Mouse (Mus musculus) embryonic facial prominence, embryonic 12.5 days (tissue): ENCODE measurements around the gene Trir. TPM values are rescaled to one million over a fixed set of nuclear protein-coding genes. Genes with fewer than 3 reads are reported as not detected.

Experiments used
- ATAC-seq: fragments of 200-750 bp; cut with Nextera tagmentation; 2 replicates; pipeline ENCODE4 v1.8.0; 2017; ENCODE audit not compliant: insufficient number of reproducible peaks, insufficient read depth, low FRiP score, low TSS enrichment
- H3K27ac ChIP-seq: fragments of 300-500 bp; sonication (generic); 2 replicates; pipeline ENCODE4 v1.5.1; 2016; ENCODE audit warnings: mild to moderate bottlenecking
- H3K27me3 ChIP-seq: fragments of 300-500 bp; sonication (generic); 2 replicates; pipeline ENCODE4 v1.6.1; 2016; ENCODE audit warnings: mild to moderate bottlenecking, moderate library complexity
- H3K36me3 ChIP-seq: fragments of 300-500 bp; sonication (generic); 2 replicates; pipeline ENCODE4 v1.6.1; 2016; ENCODE audit warnings: mild to moderate bottlenecking
- H3K4me1 ChIP-seq: fragments of 300-500 bp; sonication (generic); 2 replicates; pipeline ENCODE4 v1.6.1; 2016
- H3K4me2 ChIP-seq: fragments of 300-500 bp; sonication (generic); replicated peaks from 2 replicates; pipeline ENCODE4 v1.6.1; 2016; ENCODE audit warnings: mild to moderate bottlenecking, moderate library complexity
- H3K4me3 ChIP-seq: fragments of 300-500 bp; sonication (generic); 2 replicates; pipeline ENCODE4 v1.5.1; 2016; ENCODE audit warnings: mild to moderate bottlenecking
- H3K9ac ChIP-seq: fragments of 300-500 bp; sonication (generic); 2 replicates; pipeline ENCODE4 v1.6.1; 2016; ENCODE audit warnings: mild to moderate bottlenecking, moderate library complexity
- H3K9me3 ChIP-seq: fragments of 300-500 bp; sonication (generic); 2 replicates; pipeline ENCODE4 v1.6.1; 2016; ENCODE audit warnings: mild to moderate bottlenecking, moderate library complexity
- WGBS: fragments of 180-500 bp; shearing (Covaris S2); methylation state at CpG from one replicate; pipeline ENCODE4 v1.1.7; 2016; 5-methylcytosine and 5-hydroxymethylcytosine counted together
- polyA plus RNA-seq: library from polyadenylated mRNA; unstranded; fragments of >200 nt; fragmentation: Nextera tagmentation; extraction: Ambion mirVana; gene quantifications from 2 replicates; pipeline ENCODE4 v1.2.1, GENCODE M21; 2016

Gene Trir
- polyA plus RNA-seq, 1 experiment from 2014 or later, result 160 TPM

DNA sequence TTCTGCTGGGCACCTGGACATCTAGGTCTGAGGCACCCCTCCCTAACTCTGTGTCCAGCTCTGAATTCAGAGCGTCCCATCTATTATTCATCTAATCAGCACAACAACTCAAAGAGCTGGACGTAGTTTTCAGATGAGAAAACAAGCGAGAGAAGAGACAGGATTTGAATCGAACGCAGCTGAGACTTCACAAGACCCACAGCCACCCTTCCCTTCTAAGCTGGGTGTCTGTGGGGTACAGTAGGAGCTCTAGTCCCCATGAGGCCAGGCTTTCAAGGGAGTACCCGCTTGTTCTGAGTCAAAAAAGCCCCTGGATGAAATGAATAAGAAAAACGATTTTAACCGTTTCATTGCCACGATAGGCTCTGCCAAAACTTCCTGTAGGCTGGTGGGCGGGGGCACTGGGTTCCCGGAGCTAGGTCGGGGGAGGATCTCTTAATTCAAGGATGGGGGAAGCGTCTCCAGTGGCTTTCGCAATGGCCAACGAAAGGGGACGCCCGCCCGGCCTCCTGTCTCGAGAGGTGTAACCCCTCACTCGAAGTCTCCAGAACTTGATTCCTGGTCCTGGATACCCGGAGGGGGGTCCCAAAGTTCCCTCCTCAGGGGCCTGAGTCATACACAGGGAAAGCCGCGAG is 41.5 kb upstream of the Trir start:
- H3K27me3 ChIP-seq, result peaks cover 18% of the 10 kb centered on the region; the same call in 1 of the 2 replicates
- no peaks in the 10 kb centered on the region for H3K36me3 ChIP-seq

DNA sequence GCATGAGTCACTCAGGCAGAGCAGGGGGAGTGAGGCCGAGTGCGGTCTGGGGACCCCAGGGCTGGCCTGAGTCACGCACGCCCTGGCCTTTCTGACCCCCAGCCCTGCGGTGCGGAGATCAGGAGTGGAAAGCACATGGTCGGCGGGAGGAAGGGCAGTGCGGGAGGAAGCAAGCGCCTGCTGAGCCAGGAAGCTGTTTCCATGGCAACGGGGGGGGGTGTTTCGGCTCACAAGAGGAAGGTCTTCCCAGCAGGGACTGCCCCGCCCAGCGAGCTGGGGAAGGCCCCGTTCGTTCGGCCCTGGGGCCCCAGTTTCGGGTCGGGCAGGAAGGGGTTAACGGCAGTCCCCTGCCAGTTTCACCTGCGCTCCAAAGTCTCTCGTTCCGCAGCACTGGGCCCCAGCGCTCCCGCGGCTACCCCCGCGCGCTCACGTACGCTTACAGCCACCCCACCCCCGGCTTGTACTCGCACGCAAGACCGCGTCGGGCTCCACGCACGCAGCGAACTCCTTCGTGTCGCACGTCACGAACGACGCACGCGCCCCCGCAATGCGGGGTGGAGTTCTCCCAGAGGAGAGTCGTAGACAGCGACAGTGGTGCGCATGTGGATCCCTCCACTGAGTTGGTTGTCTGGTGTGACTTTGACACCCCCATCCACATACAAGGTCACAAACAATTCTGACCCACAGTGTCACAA is 40.8 kb upstream of the Trir start:
- ATAC-seq, result no peak
- Histone ChIP-seq H3K27me3 (peaks cover 14% of the 10 kb centered on the region; the same call in 1 of the 2 replicates), H3K4me1 (peaks cover 39% of the 10 kb centered on the region), H3K9me3 (no peaks in the 10 kb centered on the region), H3K27ac (peak overlapping the region; percentile 50), H3K4me3 (peak overlapping the region; percentile 52), H3K9ac (peak overlapping the region; percentile 58), H3K36me3 (no peaks in the 10 kb centered on the region), H3K4me2 (peak overlapping the region; percentile 98)
- WGBS, result 1% methylated on average over 51 of the region's 53 CpGs

More for the DNA sequence above, 41.5 kb upstream of the Trir start:
- under 1% methylated on average over 23 of the region's 23 CpGs for WGBS
- Histone ChIP-seq H3K4me3 (peak overlapping the region; percentile 52), H3K9ac (peak overlapping the region; percentile 58), H3K4me1 (peaks cover 44% of the 10 kb centered on the region), H3K27ac (0 out of 2 replicates have a peak overlapping the region, but pooled peaks have one; percentile 50), H3K4me2 (peak overlapping the region; percentile 98), H3K9me3 (no peaks in the 10 kb centered on the region)
- no peak for ATAC-seq

DNA sequence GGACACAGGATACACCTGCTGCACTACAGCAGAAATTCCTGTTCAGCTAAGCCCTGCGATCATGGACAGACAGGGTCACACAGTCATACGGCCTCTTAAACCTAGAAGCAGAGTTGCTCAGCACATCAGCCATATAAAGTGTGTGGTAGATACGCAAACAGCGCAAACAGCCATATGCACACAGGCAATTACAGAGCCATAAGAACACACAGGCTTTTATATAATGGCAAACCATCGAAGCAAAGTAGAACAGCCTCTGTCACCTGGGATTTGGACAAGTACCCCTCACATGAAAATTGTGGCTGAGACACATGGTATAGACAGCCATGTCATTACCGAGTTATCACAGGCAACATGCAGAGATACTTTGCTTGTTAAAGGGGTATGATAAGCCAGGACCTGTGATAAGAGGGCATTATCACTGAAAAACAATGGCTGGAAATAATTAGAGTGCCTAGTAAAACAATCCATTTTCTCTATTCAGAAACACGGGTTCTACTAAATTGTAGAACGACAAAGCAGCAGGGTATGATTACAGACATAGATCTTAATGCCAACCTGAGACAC is 40.2 kb upstream of the Trir start:
- no peaks in the 10 kb centered on the region for H3K9me3 ChIP-seq
- 30% methylated on average over 8 of the region's 8 CpGs for WGBS
- peak overlapping the region; percentile 50 for H3K27ac ChIP-seq
- ATAC-seq, result no peak
- peaks cover 14% of the 10 kb centered on the region; the same call in 1 of the 2 replicates for H3K27me3 ChIP-seq
- peak overlapping the region; percentile 98 for H3K4me2 ChIP-seq
- H3K4me1 ChIP-seq, result peaks cover 40% of the 10 kb centered on the region
- H3K4me3 ChIP-seq, result peak overlapping the region; percentile 52
- no peaks in the 10 kb centered on the region for H3K36me3 ChIP-seq
- H3K9ac ChIP-seq, result no peak overlapping the region

- Histone ChIP-seq H3K4me1 (peaks cover 36% of the 10 kb centered on the region), H3K4me3 (no peak overlapping the region), H3K36me3 (no peaks in the 10 kb centered on the region), H3K27me3 (peaks cover 14% of the 10 kb centered on the region; the same call in 1 of the 2 replicates), H3K27ac (no peak overlapping the region), H3K9ac (no peak overlapping the region), H3K9me3 (no peaks in the 10 kb centered on the region), H3K4me2 (no peak overlapping the region)
- WGBS, result 82% methylated on average over 5 of the region's 5 CpGs
- ATAC-seq, result no peak
Measured at GRCm38 (mm10) chr8:84987388-84987787, 39.2 kb upstream of the Trir start.

- Histone ChIP-seq H3K9me3 (no peaks in the 10 kb centered on the region), H3K36me3 (no peaks in the 10 kb centered on the region), H3K27ac (no peak overlapping the region), H3K9ac (no peak overlapping the region), H3K4me2 (no peak overlapping the region), H3K4me1 (peaks cover 36% of the 10 kb centered on the region), H3K27me3 (peaks cover 14% of the 10 kb centered on the region; the same call in 1 of the 2 replicates), H3K4me3 (no peak overlapping the region)
- ATAC-seq, result no peak
- WGBS, result 78% methylated on average over 2 of the region's 2 CpGs
Measured at GRCm38 (mm10) chr8:84987903-84988302, 38.7 kb upstream of the Trir start.

GRCm38 (mm10) chr8:84989311-84989731 is 37.3 kb upstream of the Trir start:
- no peak for ATAC-seq
- no peak overlapping the region for H3K27ac ChIP-seq
- WGBS, result 7% methylated on average over 15 of the region's 15 CpGs
- H3K4me1 ChIP-seq, result peaks cover 32% of the 10 kb centered on the region
- H3K36me3 ChIP-seq, result no peaks in the 10 kb centered on the region
- H3K9me3 ChIP-seq, result no peaks in the 10 kb centered on the region
- peak overlapping the region; percentile 87 for H3K4me2 ChIP-seq
- no peak overlapping the region for H3K9ac ChIP-seq
- peak overlapping the region; percentile 56; the same call in 1 of the 2 replicates for H3K4me3 ChIP-seq
- H3K27me3 ChIP-seq, result peaks cover 11% of the 10 kb centered on the region; the same call in 1 of the 2 replicates

- Histone ChIP-seq H3K4me2 (peak overlapping the region; percentile 87), H3K27ac (peak overlapping the region; percentile 30; the same call in 1 of the 2 replicates), H3K4me1 (peaks cover 28% of the 10 kb centered on the region), H3K27me3 (peaks cover 13% of the 10 kb centered on the region; the same call in 1 of the 2 replicates), H3K9ac (peak overlapping the region; percentile 59), H3K4me3 (peak overlapping the region; percentile 56), H3K36me3 (no peaks in the 10 kb centered on the region), H3K9me3 (no peaks in the 10 kb centered on the region)
- under 1% methylated on average over 15 of the region's 15 CpGs for WGBS
- ATAC-seq, result peak; percentile 66
Measured at GRCm38 (mm10) chr8:84989810-84990209, 36.8 kb upstream of the Trir start.

DNA sequence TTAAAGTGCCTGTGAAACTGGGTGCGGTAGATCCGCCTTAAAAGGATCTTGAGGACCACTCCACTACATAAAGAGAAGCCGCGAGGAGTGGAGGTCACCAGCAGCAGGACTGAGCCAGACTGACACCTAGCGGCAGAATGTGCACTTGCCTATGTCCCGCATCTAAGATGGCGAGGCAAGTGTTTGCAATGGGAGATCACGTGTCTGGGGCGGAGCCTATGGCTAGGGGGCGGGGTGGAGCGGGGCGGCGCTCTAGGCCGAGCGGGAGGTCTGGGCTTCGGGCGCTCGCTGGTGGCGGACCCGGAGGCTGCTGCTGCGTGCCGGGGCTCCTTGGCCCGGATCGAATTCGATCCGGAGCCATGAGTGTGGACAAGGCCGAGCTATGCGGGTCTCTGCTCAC is 36.3 kb upstream of the Trir start, which contains the start of gene Hook2:
Gene Hook2, plus strand, starts transcription at position 255 of the 400 bp plus-strand sequence.
- Histone ChIP-seq H3K27ac (peak within 1 kb of the TSS; percentile 36; the same call in 1 of the 2 replicates), H3K9ac (peak within 1 kb of the TSS; percentile 66), H3K4me3 (peak within 1 kb of the TSS; percentile 56), H3K9me3 (no peaks in the 10 kb centered on the region), H3K36me3 (no peaks in the 10 kb centered on the region), H3K27me3 (peaks cover 17% of the 10 kb centered on the region; the same call in 1 of the 2 replicates), H3K4me2 (peak within 1 kb of the TSS; percentile 87), H3K4me1 (peaks cover 22% of the 10 kb centered on the region)
- peak; percentile 89 for ATAC-seq
- under 1% methylated on average over 28 of the region's 28 CpGs for WGBS

DNA sequence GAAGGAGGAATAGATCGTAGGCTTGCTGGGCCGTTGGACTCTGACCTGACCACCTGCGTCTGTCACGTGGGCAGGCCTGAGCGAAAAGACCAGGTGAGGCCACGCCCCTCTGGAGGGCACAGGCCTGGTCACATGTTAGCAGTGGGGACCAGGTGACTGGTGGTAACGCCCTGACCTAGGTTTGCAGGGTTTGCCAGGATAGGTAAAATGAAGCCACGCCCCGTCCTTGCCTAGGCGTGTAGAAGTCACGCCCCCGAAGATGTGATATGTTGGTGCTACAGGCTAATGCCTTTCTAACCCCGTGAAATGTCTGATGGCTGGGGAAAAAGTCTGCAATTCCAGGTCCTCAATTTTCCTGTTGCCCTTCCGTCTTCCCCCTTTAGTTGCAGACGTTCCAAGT is 35.8 kb upstream of the Trir start:
- Histone ChIP-seq H3K4me2 (peak overlapping the region; percentile 87), H3K4me3 (peak overlapping the region; percentile 56), H3K36me3 (no peaks in the 10 kb centered on the region), H3K27me3 (peaks cover 18% of the 10 kb centered on the region), H3K9ac (peak overlapping the region; percentile 66), H3K27ac (peak overlapping the region; percentile 36; the same call in 1 of the 2 replicates), H3K4me1 (peaks cover 17% of the 10 kb centered on the region), H3K9me3 (no peaks in the 10 kb centered on the region)
- 3% methylated on average over 15 of the region's 15 CpGs for WGBS
- ATAC-seq, result peak; percentile 29

- H3K4me2 ChIP-seq, result no peak overlapping the region
- H3K27ac ChIP-seq, result no peak overlapping the region
- H3K4me1 ChIP-seq, result peaks cover 15% of the 10 kb centered on the region
- H3K27me3 ChIP-seq, result peaks cover 22% of the 10 kb centered on the region
- H3K36me3 ChIP-seq, result no peaks in the 10 kb centered on the region
- no peak overlapping the region for H3K4me3 ChIP-seq
- no peak overlapping the region for H3K9ac ChIP-seq
- WGBS, result 90% methylated on average over 9 of the region's 9 CpGs
- ATAC-seq, result no peak
- no peaks in the 10 kb centered on the region for H3K9me3 ChIP-seq
Measured at GRCm38 (mm10) chr8:84994375-84994774, 32.2 kb upstream of the Trir start.

DNA sequence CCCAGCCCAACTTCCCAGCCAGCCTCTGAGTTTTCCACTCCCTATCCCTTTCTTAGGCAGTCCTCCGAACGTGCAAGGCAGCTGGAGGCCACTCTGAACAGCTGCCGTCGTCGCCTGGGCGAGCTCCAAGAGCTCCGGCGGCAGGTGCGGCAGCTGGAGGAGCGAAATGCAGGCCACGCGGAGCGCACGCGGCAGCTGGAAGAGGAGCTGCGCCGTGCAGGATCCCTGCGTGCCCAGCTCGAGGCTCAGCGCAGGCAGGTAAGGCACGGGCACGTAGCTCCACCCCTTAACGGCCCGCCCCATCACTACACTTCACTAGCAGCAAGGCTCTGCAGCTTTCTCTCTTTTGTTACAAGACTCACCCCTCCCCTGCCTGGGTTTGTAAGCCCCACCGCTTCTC is 30.9 kb upstream of the Trir start:
- Histone ChIP-seq H3K36me3 (no peaks in the 10 kb centered on the region), H3K27me3 (peaks cover 22% of the 10 kb centered on the region), H3K9me3 (no peaks in the 10 kb centered on the region), H3K4me2 (no peak overlapping the region), H3K4me1 (peaks cover 13% of the 10 kb centered on the region), H3K4me3 (no peak overlapping the region), H3K9ac (no peak overlapping the region), H3K27ac (no peak overlapping the region)
- 22% methylated on average over 25 of the region's 25 CpGs for WGBS
- no peak for ATAC-seq
